ENCODE assay signal across 18 mouse cellular contexts in the genomic region with DNA sequence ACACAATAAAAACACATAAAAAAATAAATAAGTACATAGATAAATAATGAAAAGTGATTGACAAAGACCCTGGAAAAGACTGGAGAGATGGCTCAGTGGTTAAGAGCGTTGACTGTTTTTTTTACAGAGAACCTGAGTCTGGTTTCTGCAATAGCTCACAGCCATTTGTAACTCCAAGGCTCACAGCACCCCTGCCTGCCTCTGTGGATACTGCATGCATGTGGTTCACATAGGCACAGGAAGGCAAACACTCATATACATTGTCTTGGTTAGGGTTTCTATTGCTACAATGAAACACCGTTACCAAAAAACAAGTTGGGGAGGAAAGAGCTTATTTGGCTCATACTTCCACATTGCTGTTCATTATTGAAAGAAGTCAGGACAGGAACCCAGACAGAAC. TPM values are rescaled to one million over a fixed set of nuclear protein-coding genes. Genes with fewer than 3 reads are reported as not detected.
A peak's percentile ranks its signal among the peaks of the same experiment; 100 is the strongest.
DNase-seq lines count a peak whose midpoint lies in the region; ATAC-seq and TF ChIP-seq lines count a peak whose summit lies in the region.
"Had no signal": no experiment of that assay in that cellular context is flagged by ENCODE, and none has a peak within 500 bp of the region (broad histone marks: within the 10 kb centered on the region; RNA-seq: fewer than 3 reads in every experiment).

No protein-coding gene starts in this region.

- TF ChIP-seq CTCF in kidney, postnatal 0 days (IDR thresholded peaks at IDR 0.05; ENCODE audit: low read depth) = peak; percentile 34; the same call in 1 of the 2 replicates
- no peak for TF ChIP-seq CTCF in thymus, adult 2 months (IDR thresholded peaks at IDR 0.05; ENCODE audit: borderline replicate concordance, control insufficient read depth, extremely low read depth, insufficient read depth, low read length, poor library complexity)

- no peak for TF ChIP-seq POLR2A in thymus, adult 2 months (IDR thresholded peaks at IDR 0.05; ENCODE audit: control insufficient read depth, extremely low read depth, insufficient read depth, low read length, poor library complexity)

- WGBS in kidney, postnatal 0 days = 95% methylated on average over 2 of the region's 2 CpGs
- 96% methylated on average over 2 of the region's 2 CpGs for WGBS in kidney, embryonic 16.5 days
- WGBS in thymus, adult 2 months = 91% methylated on average over 2 of the region's 2 CpGs

- no peak for DNase-seq in kidney, postnatal 0 days (ENCODE audit: low spot score)
- DNase-seq in thymus, adult 2 months = peak; percentile 25
- no peak for DNase-seq in thymus, postnatal 25 days
- peak; percentile 54 for DNase-seq in ZHBTc4 (ENCODE audit: low read depth, low spot score)
- DNase-seq in urinary bladder, adult 18-20 months (ENCODE audit: low spot score in 2 of 2) = no peak
- DNase-seq in spleen, adult 18-20 months = no peak
- DNase-seq: cerebellum, adult 2 months; embryo, embryonic 11 days; gastrocnemius, postnatal 10 days; lung, postnatal 10 days; right cerebral cortex, postnatal 25 days had no signal

- H3K9ac ChIP-seq in kidney, postnatal 0 days (ENCODE audit: low read depth, low read length) = no peak overlapping the region
- H3K9ac ChIP-seq in kidney, embryonic 16.5 days (replicated peaks; ENCODE audit: low read length) = no peak overlapping the region

- no peaks in the 10 kb centered on the region for H3K36me3 ChIP-seq in kidney, postnatal 0 days (ENCODE audit: insufficient read depth, low read length)
- no peaks in the 10 kb centered on the region for H3K36me3 ChIP-seq in kidney, embryonic 16.5 days (ENCODE audit: insufficient read depth, low read length)
- H3K36me3 ChIP-seq in thymus, adult 2 months (ENCODE audit: control insufficient read depth, insufficient read depth, low read length) = no peaks in the 10 kb centered on the region
- H3K36me3 ChIP-seq: heart, embryonic 12.5 days; hindbrain, embryonic 13.5 days; limb, embryonic 12.5 days; midbrain, embryonic 13.5 days had no signal

- H3K4me3 ChIP-seq in kidney, postnatal 0 days (replicated peaks; ENCODE audit: low read depth, low read length) = no peak overlapping the region
- H3K4me3 ChIP-seq in kidney, embryonic 16.5 days (ENCODE audit: low read length) = no peak overlapping the region
- H3K4me3 ChIP-seq in thymus, adult 2 months (ENCODE audit: control insufficient read depth, insufficient read depth, low read length) = no peak overlapping the region

- no peak for ATAC-seq in kidney, postnatal 0 days (replicated peaks; ENCODE audit: low FRiP score, low read depth)
- no peak for ATAC-seq in kidney, embryonic 16.5 days (ENCODE audit: low FRiP score, low TSS enrichment)

- no peak overlapping the region for H3K4me2 ChIP-seq in kidney, postnatal 0 days (ENCODE audit: low read length)
- H3K4me2 ChIP-seq in kidney, embryonic 16.5 days (replicated peaks; ENCODE audit: low read depth, low read length) = no peak overlapping the region

- peaks cover 5% of the 10 kb centered on the region; the same call in 1 of the 2 replicates for H3K4me1 ChIP-seq in kidney, postnatal 0 days (replicated peaks; ENCODE audit: insufficient read depth, low read length)
- H3K4me1 ChIP-seq in kidney, embryonic 16.5 days (ENCODE audit: insufficient read depth, low read length) = peaks cover 17% of the 10 kb centered on the region; the same call in 1 of the 2 replicates
- H3K4me1 ChIP-seq in thymus, adult 2 months (replicated peaks; ENCODE audit: control insufficient read depth, insufficient read depth, low read length) = peaks cover 13% of the 10 kb centered on the region

- no peaks in the 10 kb centered on the region for H3K27me3 ChIP-seq in kidney, postnatal 0 days (ENCODE audit: insufficient read depth, low read length)
- no peaks in the 10 kb centered on the region for H3K27me3 ChIP-seq in kidney, embryonic 16.5 days (ENCODE audit: insufficient read depth, low read length)
- H3K27me3 ChIP-seq in thymus, adult 2 months (ENCODE audit: control insufficient read depth, insufficient read depth, low read length) = no peaks in the 10 kb centered on the region
- H3K27me3 ChIP-seq: heart, embryonic 12.5 days; hindbrain, embryonic 13.5 days; limb, embryonic 12.5 days had no signal

- H3K27ac ChIP-seq in kidney, postnatal 0 days = no peak overlapping the region
- H3K27ac ChIP-seq in kidney, embryonic 16.5 days (ENCODE audit: low read length) = no peak overlapping the region
- no peak overlapping the region for H3K27ac ChIP-seq in thymus, adult 2 months (ENCODE audit: control insufficient read depth, insufficient read depth, low read length)
- H3K27ac ChIP-seq: hindbrain, embryonic 13.5 days; midbrain, embryonic 13.5 days had no signal

- H3K9me3 ChIP-seq in kidney, postnatal 0 days (replicated peaks; ENCODE audit: low read length) = no peaks in the 10 kb centered on the region
- no peaks in the 10 kb centered on the region; the same call in 1 of the 2 replicates for H3K9me3 ChIP-seq in kidney, embryonic 16.5 days (ENCODE audit: low read length)
- H3K9me3 ChIP-seq: heart, embryonic 12.5 days; hindbrain, embryonic 13.5 days; limb, embryonic 12.5 days; midbrain, embryonic 13.5 days had no signal

RNA-seq across cellular contexts. Expression of a gene that starts 1.0 kb away (rescaled TPM):
- polyA plus RNA-seq in kidney, postnatal 0 days (2015; fragmentation: Nextera tagmentation; extraction: Ambion mirVana) = 7.0 and 8.0 TPM in 2 replicates
- 9.4 and 9.9 TPM in 2 replicates for polyA plus RNA-seq in kidney, embryonic 16.5 days (2015; fragmentation: Nextera tagmentation; extraction: Ambion mirVana)
- 5.0 and 6.2 TPM in 2 replicates for polyA plus RNA-seq in thymus, adult 2 months (2012; rRNA removed)

RNA-seq across cellular contexts. Expression of a gene that starts 22.9 kb away (rescaled TPM):
- polyA plus RNA-seq in kidney, postnatal 0 days (2015; fragmentation: Nextera tagmentation; extraction: Ambion mirVana) = 3.9 and 4.1 TPM in 2 replicates
- polyA plus RNA-seq in kidney, embryonic 16.5 days (2015; fragmentation: Nextera tagmentation; extraction: Ambion mirVana) = 7.0 and 7.2 TPM in 2 replicates
- 19.1 and 26.5 TPM in 2 replicates for polyA plus RNA-seq in thymus, adult 2 months (2012; rRNA removed)

RNA-seq across cellular contexts. Expression of a gene that starts 26.0 kb away (rescaled TPM):
- polyA plus RNA-seq in kidney, postnatal 0 days (2015; fragmentation: Nextera tagmentation; extraction: Ambion mirVana) = 143 and 151 TPM in 2 replicates
- 141 and 143 TPM in 2 replicates for polyA plus RNA-seq in kidney, embryonic 16.5 days (2015; fragmentation: Nextera tagmentation; extraction: Ambion mirVana)
- 74.4 and 84.5 TPM in 2 replicates for polyA plus RNA-seq in thymus, adult 2 months (2012; rRNA removed)

RNA-seq across cellular contexts. Expression of a gene that starts 26.2 kb away (rescaled TPM):
- 20.2 and 21.5 TPM in 2 replicates for polyA plus RNA-seq in kidney, postnatal 0 days (2015; fragmentation: Nextera tagmentation; extraction: Ambion mirVana)
- 32.8 and 34.2 TPM in 2 replicates for polyA plus RNA-seq in kidney, embryonic 16.5 days (2015; fragmentation: Nextera tagmentation; extraction: Ambion mirVana)
- 63.2 and 63.9 TPM in 2 replicates for polyA plus RNA-seq in thymus, adult 2 months (2012; rRNA removed)

RNA-seq across cellular contexts. Expression of a gene that starts 40.4 kb away (rescaled TPM):
- polyA plus RNA-seq in kidney, postnatal 0 days (2015; fragmentation: Nextera tagmentation; extraction: Ambion mirVana) = not detected in 2 replicates
- not detected in 2 replicates for polyA plus RNA-seq in kidney, embryonic 16.5 days (2015; fragmentation: Nextera tagmentation; extraction: Ambion mirVana)
- 0.16 and 0.24 TPM in 2 replicates for polyA plus RNA-seq in thymus, adult 2 months (2012; rRNA removed)
- polyA plus RNA-seq: heart, embryonic 12.5 days; kidney, embryonic 14.5 days; urinary bladder, adult 2 months had no signal

Comparison
In these comparisons a context has a peak if more than half of its experiments do, and no peak if none do; other contexts are left out.
1. DNase-seq: peak in thymus, adult 2 months (single experiment) and ZHBTc4 (single experiment); none in kidney, postnatal 0 days (single experiment), thymus, postnatal 25 days (single experiment), urinary bladder, adult 18-20 months (0 of 2) and spleen, adult 18-20 months (0 of 2).